Mouse (Mus musculus) left cerebral cortex, adult 2 months (tissue): ENCODE results near the gene Ypel2. TPM values are rescaled to one million over a fixed set of nuclear protein-coding genes. Genes with fewer than 3 reads are reported as not detected.

Source experiments
- DNase-seq, 2 experiments: peaks; one replicate each; pipeline ENCODE4 v3.0.0; 2021 to 2022; ENCODE audit warnings: low spot score in 2 of 2, mixed read lengths in 1 of 2; ENCODE audit errors: extremely low spot score in 1 of 2
- H3K27ac ChIP-seq: fragments of 200-600 bp; 2 replicates; pipeline ENCODE4 v1.8.1; 2022
- H3K4me3 ChIP-seq: fragments of 200-600 bp; 2 replicates; pipeline ENCODE4 v1.8.1; 2022
- CTCF ChIP-seq: fragments of 200-600 bp; IDR thresholded peaks from 2 replicates; pipeline ENCODE4 v1.8.1; 2022; ENCODE audit warnings: antibody characterized with exemption, mild to moderate bottlenecking, moderate library complexity
- intact Hi-C: fragments of 180-260 bp; cut with DNase I; formaldehyde crosslinking; loops from one replicate; pipeline ENCODE4 v1.15.1; 2025
- total RNA-seq, 2 experiments: library from RNA; stranded (reverse); gene quantifications; 2 replicates each; pipeline ENCODE4 v1.2.3; 2021

Ypel2 gene
- total RNA-seq, 2 experiments from 2014 or later = 42.8 to 45.5 TPM

DNA sequence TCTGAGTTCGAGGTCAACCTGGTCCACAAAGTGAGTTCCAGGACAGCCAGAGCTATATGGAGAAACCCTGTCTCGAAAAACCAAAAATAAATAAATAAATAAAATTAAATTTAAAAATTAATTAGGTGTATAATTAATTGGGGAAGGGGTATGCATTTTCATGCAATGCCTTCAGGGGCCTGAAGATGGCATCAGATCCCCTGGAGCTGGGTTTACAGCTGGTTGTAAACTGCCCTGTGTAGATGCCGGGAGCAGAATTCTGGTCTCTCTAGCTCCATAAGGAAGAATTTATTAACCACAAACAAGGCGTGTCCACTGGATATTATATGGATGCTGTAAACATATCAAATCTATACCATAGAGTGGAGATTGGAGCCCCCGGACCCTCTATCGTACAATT is 87.2 kb downstream of the Ypel2 start:
- no peak overlapping the region for H3K4me3 ChIP-seq
- no peak overlapping the region for H3K27ac ChIP-seq
- no peak for DNase-seq
- intact Hi-C loops = no loop called here
- peak; percentile 12 for TF ChIP-seq CTCF

DNA sequence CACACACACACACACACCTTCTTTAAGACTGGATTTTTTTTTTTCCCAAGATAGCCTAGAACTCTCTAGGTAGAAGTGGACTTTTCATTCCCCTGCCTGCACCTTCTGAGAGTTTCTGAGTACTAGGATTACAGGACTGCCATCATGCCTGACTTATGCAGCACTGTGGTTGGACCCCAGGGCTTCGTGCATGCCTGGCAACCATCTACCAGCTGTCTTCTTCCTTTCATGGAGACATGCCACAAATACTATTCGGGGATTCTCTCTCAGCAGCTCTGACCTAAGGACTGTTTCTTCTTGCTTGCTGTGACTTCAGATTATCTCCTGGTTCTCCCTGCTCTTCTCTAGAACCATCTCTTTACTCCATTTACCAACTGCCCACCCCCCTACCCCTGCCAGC is 88.2 kb downstream of the Ypel2 start:
- Histone ChIP-seq H3K27ac (no peak overlapping the region), H3K4me3 (no peak overlapping the region)
- no peak for TF ChIP-seq CTCF
- intact Hi-C loops = no loop called here
- DNase-seq = no peak

DNA sequence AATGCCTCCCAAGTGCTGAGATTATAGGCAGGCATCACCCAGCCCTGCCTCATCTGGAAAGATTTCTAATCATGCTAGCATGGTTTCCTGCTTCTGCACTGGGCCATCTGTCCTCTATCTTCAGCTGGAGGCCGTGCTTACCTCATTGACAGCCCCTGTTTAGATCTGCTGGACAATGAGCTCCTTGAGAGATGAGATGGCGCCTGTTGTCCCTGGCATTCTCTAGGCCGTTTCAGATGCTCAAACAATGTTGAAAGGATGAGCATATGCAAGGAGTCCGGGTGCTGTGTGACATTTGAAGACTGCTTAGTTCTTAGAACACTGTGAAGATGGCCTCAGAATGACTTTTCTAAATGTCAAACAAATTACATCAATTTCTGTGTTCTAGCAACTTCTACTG is 88.8 kb downstream of the Ypel2 start:
- no peak overlapping the region for H3K4me3 ChIP-seq
- no peak for TF ChIP-seq CTCF
- no peak overlapping the region for H3K27ac ChIP-seq
- DNase-seq = no peak
- intact Hi-C loops = no loop called here

GRCm38 (mm10) chr11:86898367-86898766 is 95.1 kb downstream of the Ypel2 start:
- TF ChIP-seq CTCF = no peak
- no peak for DNase-seq
- H3K4me3 ChIP-seq = no peak overlapping the region
- intact Hi-C loops = loop anchor here (10.0 kb wide), 2 partner anchors 46 to 96 kb away; partner anchors contain the start of gene Ypel2
- H3K27ac ChIP-seq = no peak overlapping the region

- Histone ChIP-seq H3K27ac (no peak overlapping the region), H3K4me3 (no peak overlapping the region)
- TF ChIP-seq CTCF = no peak
- no peak for DNase-seq
- intact Hi-C loops = loop anchor here (10.0 kb wide), 2 partner anchors 49 to 99 kb away; partner anchors contain the start of gene Ypel2
Measured at GRCm38 (mm10) chr11:86895567-86895966, 97.9 kb downstream of the Ypel2 start.

DNA sequence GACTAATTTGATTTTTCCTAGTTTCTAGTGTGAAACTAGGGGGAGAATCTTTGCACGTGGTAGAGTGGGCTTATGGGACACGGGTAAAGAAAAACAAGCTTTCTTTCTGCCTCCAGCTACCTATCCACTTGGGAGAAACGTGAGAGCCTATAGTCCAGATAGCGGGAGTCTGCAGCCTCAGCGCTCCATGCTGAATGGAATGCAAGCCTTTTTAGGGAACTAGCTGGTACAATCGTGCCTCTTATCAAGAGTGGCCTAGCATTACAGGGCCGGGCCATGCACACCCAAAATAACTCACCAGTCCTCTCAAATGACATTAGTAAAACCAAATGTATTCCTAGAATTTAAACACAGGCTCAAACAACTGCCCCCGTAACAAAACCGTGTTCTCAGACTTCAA is 98.4 kb downstream of the Ypel2 start:
- TF ChIP-seq CTCF = no peak
- intact Hi-C loops = loop anchor here (10.0 kb wide), 2 partner anchors 50 to 100 kb away; partner anchors contain the start of gene Ypel2
- DNase-seq = no peak
- Histone ChIP-seq H3K27ac (no peak overlapping the region), H3K4me3 (no peak overlapping the region)

DNA sequence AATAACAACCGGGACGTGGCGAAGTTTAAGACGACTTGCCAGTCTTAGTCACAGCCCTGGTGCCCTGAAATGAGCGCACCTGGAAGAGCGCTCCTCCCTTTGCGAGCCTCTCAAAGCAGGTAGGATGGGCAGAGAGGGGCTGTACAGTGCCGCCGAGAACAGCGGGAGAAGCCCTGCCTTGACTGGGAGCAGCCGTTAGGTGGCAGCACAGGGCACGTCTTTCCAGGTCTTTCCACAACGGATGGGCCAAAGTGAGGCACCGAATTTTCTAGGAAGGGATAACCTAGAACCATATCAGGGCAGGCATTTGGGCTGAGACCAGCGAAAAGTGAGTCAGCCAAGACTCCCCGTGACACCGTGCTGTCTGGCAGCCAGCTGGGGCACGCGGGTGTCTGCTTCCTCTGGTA is 99.3 kb downstream of the Ypel2 start:
- peak; percentile 96 for TF ChIP-seq CTCF
- H3K27ac ChIP-seq = peak overlapping the region; percentile 40
- peak; percentile 84 to 92 for DNase-seq
- H3K4me3 ChIP-seq = peak overlapping the region; percentile 41
- intact Hi-C loops = loop anchor here (10.0 kb wide), 2 partner anchors 51 to 101 kb away; partner anchors contain the start of gene Ypel2

DNA sequence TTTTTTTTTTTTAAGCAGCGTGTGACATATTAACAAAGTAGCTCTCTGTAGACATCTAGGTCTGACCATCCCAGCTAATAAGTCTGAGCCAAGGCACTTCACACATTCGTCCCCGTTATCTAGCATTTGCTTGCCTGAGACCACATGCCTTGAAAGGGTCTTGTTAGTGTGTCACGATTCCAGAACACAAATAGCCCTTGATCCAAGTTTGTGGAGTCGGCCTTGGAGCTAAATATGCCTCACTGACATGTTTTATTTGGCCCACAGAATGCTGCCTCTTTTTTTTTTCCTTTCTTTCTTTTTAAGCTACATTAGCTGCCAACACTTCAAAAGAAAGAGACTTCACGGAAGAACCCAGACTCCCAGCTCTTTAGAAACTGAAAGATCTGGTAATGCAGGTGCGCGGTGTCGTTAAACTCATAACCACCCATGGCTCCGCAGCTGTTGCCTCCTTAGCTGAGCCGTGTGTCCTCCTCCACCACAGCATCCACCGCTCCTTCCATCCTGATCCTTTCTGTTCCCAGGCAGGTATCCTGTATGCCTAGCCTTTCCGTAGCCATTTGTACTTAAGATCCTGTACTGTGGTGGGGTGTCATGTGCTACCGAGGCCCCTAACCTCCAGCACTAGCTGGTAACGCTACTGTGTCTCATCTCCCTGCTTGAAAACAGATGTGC is 100.4 kb downstream of the Ypel2 start:
- H3K4me3 ChIP-seq = no peak overlapping the region
- H3K27ac ChIP-seq = peak overlapping the region; percentile 40; the same call in 1 of the 2 replicates
- DNase-seq = no peak
- TF ChIP-seq CTCF = no peak
- intact Hi-C loops = loop anchor here (10.0 kb wide), 2 partner anchors 52 to 102 kb away; partner anchors contain the start of gene Ypel2

Other genes with a start within 250 kb of the Ypel2 start
- 100 to 1,000 TPM; 508 to 527 TPM for gene Cltc, start 236.1 kb downstream of the Ypel2 start, total RNA-seq
- 10 to 100 TPM; 17.3 to 19.3 TPM for gene Dhx40, start 186.0 kb downstream of the Ypel2 start, total RNA-seq
- gene Gdpd1, start 80.4 kb upstream of the Ypel2 start, total RNA-seq = 10 to 100 TPM; 40.1 to 42.4 TPM
- gene Smg8, start 93.1 kb upstream of the Ypel2 start, total RNA-seq = 10 to 100 TPM; 16.3 to 16.5 TPM
- under 1 TPM; 0.18 to 0.37 TPM for gene Prr11, start 115.0 kb upstream of the Ypel2 start, total RNA-seq
- 10 to 100 TPM in 1 of 2 experiments, 1 to 10 TPM in 1; 9.8 to 14.1 TPM for gene Ska2, start 115.5 kb upstream of the Ypel2 start, total RNA-seq
- gene Trim37, start 133.4 kb upstream of the Ypel2 start, total RNA-seq = 100 to 1,000 TPM; 231 TPM